10 mouse cellular contexts compared by ENCODE assay signal in the genomic region with DNA sequence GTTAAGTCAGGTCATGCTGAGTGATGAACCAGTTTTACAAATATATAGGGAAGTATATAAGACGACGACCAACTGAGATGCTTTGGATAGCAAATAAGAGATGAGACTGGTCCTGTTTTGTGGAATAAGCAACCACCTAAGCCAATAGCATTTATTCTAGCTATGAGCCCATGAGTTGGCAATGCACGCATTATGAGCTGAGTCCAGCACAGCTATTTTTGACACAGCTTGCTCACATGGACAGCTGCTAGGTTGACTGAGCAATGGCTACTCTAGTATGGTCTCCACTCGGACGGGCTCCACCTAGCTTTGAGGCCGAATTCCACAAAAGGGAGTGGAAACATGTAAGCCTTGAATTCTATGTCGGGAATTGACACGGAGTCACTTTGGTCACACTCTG.
"Had no signal": no experiment of that assay in that cellular context is flagged by ENCODE, and none has a peak within 500 bp of the region (broad histone marks: within the 10 kb centered on the region; RNA-seq: fewer than 3 reads in every experiment).

No protein-coding gene starts in this region.

- DNase-seq: kidney, postnatal 25 days; layer of hippocampus, adult 9-11 months; liver, postnatal 0 days; retina, postnatal 1 day; right cerebral cortex, postnatal 25 days; thymus, adult 2 months; thymus, postnatal 14 days; thymus, postnatal 4 days had no signal

- ATAC-seq: liver, postnatal 0 days; lung, postnatal 0 days; midbrain, embryonic 15.5 days had no signal
